Mouse (Mus musculus) spleen, adult 18-20 months (tissue): Measurements from ENCODE around the gene Etv2.

Experiments used
- DNase-seq, 2 experiments: peaks; one replicate each; pipeline ENCODE4 v3.0.0; 2022; ENCODE audit warnings: mixed read lengths in 2 of 2

The Etv2 gene

DNA sequence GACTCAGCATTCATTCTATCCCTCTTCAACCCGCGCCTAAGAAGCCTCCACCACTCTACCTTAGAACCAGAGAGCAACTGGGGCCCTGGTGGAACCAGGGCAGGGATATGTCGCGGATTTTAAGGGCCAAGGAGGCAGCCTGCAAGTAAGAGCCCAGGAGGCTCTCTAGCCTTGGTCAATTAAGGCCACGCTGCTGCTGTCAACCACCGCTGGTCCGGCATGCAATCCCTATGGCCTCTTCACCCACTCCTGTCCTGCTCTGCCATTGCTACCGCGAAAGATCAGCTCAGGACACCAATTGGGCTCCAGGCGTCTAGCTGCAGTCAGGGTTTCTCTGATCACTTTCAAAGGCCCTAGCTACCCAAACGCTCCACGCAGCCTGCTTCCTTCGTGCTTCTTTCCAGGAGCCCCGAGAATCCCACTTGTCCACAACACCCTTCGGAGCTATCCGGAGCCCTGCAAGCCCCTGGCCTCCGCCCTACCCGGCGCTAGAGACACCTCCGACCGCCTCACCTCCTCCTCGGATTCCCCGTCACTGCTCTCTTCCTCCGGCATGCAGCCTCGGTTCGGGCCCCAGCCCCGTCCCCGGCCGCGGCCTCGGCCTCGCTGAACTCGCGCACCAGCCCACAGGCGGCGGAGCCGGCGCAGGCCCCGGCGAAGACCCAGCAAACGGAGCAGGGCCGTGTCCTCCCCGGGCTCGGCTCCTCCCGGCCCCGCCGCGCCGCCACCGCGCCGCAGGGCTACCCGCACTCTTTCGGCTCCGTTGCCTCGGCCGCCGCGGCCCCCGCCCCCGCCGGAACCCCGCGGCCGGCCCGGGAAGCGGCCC is 47.6 kb downstream of the Etv2 start:
- no peak for DNase-seq

DNA sequence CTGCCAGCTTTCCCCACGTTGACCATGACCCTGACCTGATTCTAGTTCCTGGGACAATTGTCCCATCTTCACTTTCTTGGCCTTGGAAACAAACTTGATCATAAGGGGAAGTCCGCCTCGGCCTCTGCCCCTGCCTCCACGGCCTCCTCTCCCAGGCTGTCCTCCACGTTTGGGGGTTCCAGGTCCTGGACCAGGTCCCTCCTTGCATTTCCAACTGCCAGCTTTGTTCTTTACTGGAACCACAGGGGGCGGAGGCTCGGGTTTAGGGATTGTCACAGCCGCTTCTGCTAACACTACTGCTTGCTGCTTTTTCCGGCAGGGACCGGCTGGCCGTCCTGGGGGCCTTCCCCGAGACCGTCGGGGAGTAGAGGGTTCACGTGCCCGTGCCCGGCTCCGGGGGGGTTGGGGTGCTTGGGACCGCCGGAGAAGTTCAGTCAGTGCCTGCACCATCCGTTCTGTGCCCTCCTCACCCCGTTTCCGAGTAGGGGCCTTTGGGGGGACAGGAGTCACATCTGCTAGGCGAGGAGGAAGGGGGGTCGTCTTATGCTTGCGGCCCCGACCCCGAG is 49.1 kb downstream of the Etv2 start:
- DNase-seq: no peak

DNA sequence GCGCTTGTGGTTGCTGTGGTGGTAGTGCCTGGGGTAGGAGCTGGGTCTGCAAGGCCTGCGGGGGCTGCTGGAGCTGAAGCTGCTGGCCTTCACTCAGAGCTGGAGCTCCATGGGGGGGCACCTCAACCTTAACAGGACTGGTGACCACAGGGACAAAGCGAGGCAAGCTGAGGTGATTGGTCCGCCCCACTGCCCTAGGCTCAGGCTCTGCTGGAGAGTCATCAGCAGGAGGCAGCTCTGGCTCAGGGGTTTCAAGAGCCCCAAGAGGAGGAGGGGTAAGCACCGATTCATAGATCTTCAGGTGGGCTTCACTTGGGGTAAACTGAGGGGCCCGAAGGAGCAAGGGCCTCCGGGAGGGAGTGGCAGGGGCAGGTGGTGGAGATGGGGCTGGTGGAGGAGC is 50.5 kb downstream of the Etv2 start:
- DNase-seq: no peak

DNA sequence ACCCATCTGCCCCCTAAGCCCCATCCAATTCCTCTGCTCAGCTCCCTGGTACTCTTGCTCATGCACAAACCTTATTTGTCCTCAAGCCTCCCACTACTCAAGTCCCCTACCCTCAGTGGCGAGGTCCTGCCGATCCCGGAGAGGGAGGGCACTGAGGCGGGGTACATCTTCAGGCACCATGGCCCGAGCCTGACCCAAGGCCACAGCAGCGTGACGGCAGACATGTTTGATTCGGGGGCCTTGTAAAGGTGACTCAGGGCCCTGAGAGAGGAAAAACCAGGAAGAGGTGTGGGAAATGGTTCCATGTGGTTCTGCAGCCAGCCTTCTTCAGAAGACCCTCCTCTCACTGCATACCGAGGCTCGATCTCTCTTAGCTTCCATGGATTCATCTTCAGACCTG is 51.3 kb downstream of the Etv2 start:
- DNase-seq: no peak
